Mouse (Mus musculus) C2C12 (cell line): ENCODE measurements around the gene Utrn. TPM values are rescaled to one million over a fixed set of nuclear protein-coding genes. Genes with fewer than 3 reads are reported as not detected.

Experiments
- H3K27me3 ChIP-seq: one replicate; pipeline ENCODE4 v1.6.1; 2011; ENCODE audit not compliant: control insufficient read depth, insufficient read depth, insufficient read length
- H3K36me3 ChIP-seq: one replicate; pipeline ENCODE4 v1.6.1; 2011; ENCODE audit not compliant: control insufficient read depth, insufficient read depth
- H3K4me3 ChIP-seq: one replicate; pipeline ENCODE4 v1.5.1; 2011; ENCODE audit warnings: mild to moderate bottlenecking, control low read depth; ENCODE audit not compliant: poor library complexity, insufficient read depth, severe bottlenecking
- H3K79me2 ChIP-seq: one replicate; pipeline ENCODE4 v1.6.1; 2011; ENCODE audit not compliant: control insufficient read depth, insufficient read depth
- H3K79me3 ChIP-seq: one replicate; pipeline ENCODE4 v1.6.1; 2011; ENCODE audit warnings: low read depth, control low read depth
- H3ac ChIP-seq: one replicate; pipeline ENCODE3; 2011; ENCODE audit warnings: low read depth; ENCODE audit not compliant: control insufficient read depth, insufficient read length
- CEBPB ChIP-seq: IDR thresholded peaks from one replicate; pipeline ENCODE4 v1.6.1; 2011; ENCODE audit warnings: low read depth, mild to moderate bottlenecking, control low read depth, moderate library complexity
- CTCF ChIP-seq: IDR thresholded peaks from one replicate; pipeline ENCODE4 v1.5.1; 2011; ENCODE audit not compliant: control insufficient read depth, insufficient read depth, insufficient read length
- FOSL1 ChIP-seq: IDR thresholded peaks from one replicate; pipeline ENCODE4 v1.8.0; 2011; ENCODE audit warnings: mild to moderate bottlenecking, low read length; ENCODE audit not compliant: poor library complexity, insufficient read depth, severe bottlenecking
- MAX ChIP-seq: IDR thresholded peaks from one replicate; pipeline ENCODE4 v1.6.1; 2011; ENCODE audit warnings: mild to moderate bottlenecking, control low read depth
- MYOD1 ChIP-seq: IDR thresholded peaks from one replicate; pipeline ENCODE4 v1.6.1; 2011; ENCODE audit warnings: low read depth; ENCODE audit not compliant: control insufficient read depth, insufficient read length
- MYOG ChIP-seq: IDR thresholded peaks from one replicate; pipeline ENCODE4 v1.6.1; 2011; ENCODE audit not compliant: control insufficient read depth, insufficient read length; ENCODE audit errors: extremely low read depth
- USF1 ChIP-seq: IDR thresholded peaks from one replicate; pipeline ENCODE4 v1.6.1; 2011; ENCODE audit warnings: low read depth, mild to moderate bottlenecking, control low read depth, moderate library complexity
- polyA plus RNA-seq: library from polyadenylated mRNA; unstranded; fragments of >200 nt; fragmentation: generic; extraction: Trizol; gene quantifications from one replicate; pipeline ENCODE4 v1.2.1, GENCODE M21; 2012; ENCODE audit warnings: missing spikeins

The Utrn gene
- polyA plus RNA-seq, 1 experiment = 10.5 TPM

DNA sequence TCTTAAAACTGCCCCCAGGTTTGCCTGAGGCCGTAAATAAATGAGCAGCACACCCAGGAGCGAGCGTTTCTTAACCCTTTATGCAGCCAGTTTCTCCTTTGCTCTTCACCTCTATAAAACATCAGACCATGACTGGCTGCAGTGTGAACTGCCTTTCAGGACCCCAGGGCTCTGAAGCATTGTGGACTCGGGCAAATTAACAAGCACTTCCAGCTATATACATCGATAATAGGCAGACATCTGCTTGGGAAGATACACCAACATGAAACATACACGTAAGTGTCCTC, 110.5 kb downstream of the Utrn start:
- H3K27me3 ChIP-seq = no peaks in the 10 kb centered on the region
- H3K79me3 ChIP-seq = peaks cover 4% of the 10 kb centered on the region
- H3K36me3 ChIP-seq = peaks cover 12% of the 10 kb centered on the region
- TF ChIP-seq CEBPB = no peak
- TF ChIP-seq USF1 = no peak
- no peak for TF ChIP-seq FOSL1
- TF ChIP-seq MYOG = no peak
- TF ChIP-seq CTCF = no peak
- TF ChIP-seq MAX = no peak
- TF ChIP-seq MYOD1 = no peak
- H3K79me2 ChIP-seq = peaks cover 36% of the 10 kb centered on the region
- no peak overlapping the region for H3K4me3 ChIP-seq
- no peak overlapping the region for H3ac ChIP-seq

DNA sequence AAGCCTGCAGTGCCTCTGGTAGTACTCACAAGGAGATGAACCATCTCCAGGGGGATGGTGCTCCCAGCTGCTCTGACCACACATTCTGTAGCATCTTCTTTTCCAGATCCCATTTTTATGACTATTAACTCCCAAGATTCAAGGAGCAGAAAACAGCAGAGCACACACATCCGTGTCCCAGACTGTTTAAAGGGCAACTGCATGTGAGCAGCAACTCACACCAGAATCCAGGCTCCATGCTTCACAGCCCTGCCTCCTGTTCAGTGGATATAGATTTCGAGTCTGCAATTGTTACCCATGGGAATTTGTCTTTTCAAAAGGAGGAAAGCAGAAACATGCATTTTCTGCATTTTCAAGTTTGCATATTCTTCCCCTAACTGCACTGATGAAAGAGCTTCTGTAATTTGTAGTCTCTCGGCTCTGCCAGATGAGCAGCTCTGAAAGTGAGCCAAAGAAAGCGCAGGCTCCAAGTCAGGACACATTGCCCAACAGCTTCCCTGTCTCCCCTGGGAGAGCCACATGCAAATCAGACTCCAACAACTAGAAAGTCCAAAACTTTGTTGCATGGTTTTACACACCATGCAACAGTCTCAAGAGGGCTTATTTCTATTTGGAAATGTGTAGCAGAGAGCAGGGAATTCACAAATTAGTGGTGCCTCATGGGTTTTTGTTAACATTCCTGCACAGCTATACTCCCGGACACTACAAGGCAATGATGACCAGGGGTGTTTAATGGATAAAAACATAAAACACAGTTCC, 111.0 kb downstream of the Utrn start:
- Histone ChIP-seq H3K27me3 (no peaks in the 10 kb centered on the region), H3K4me3 (no peak overlapping the region), H3K79me3 (peaks cover 4% of the 10 kb centered on the region), H3K79me2 (peaks cover 39% of the 10 kb centered on the region), H3K36me3 (peaks cover 7% of the 10 kb centered on the region), H3ac (no peak overlapping the region)
- TF ChIP-seq CTCF (no peak), CEBPB (peak; percentile 78)

DNA sequence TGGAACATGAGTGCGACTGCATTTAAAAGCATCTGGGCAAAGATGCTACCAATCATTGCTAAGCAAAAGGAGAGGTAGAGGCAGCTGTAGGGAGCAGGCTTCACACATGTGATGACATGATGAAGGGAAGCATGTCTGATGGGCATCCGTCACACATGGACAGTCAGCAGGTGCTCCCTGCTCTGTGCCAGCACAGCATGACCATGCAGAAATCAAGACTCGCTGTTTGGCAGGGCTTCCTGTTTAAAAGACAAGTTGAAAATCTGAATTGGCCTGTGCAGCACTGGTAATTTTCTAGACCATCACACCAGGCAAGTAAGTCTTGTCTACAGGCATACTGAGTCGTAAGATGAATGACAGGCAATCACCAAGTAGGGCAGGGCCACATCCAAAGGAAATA, 112.5 kb downstream of the Utrn start:
- Histone ChIP-seq H3ac (no peak overlapping the region), H3K36me3 (no peaks in the 10 kb centered on the region), H3K27me3 (no peaks in the 10 kb centered on the region), H3K4me3 (no peak overlapping the region), H3K79me2 (peaks cover 52% of the 10 kb centered on the region), H3K79me3 (peaks cover 4% of the 10 kb centered on the region)
- no peak for TF ChIP-seq MAX

DNA sequence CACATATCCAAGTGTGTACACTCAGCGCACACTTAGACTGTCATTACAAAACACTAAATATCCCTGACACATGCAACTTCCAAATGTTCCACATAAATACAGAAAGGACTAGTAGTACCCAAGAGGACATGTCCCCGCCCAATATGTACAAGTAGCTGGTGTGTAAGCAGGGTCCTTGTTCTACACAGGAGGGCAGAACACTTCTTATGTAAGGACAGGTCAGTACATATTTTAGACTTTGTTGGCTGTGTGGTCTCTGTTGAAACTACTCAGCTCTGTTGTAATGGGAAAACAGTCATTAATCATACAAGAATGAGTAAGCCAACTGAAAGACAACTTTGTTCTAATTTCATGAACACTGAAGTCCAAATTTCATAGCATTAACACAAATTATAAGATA, 114.3 kb downstream of the Utrn start:
- Histone ChIP-seq H3ac (no peak overlapping the region), H3K4me3 (no peak overlapping the region), H3K79me3 (peaks cover 6% of the 10 kb centered on the region), H3K36me3 (peaks cover 11% of the 10 kb centered on the region), H3K27me3 (no peaks in the 10 kb centered on the region), H3K79me2 (peaks cover 52% of the 10 kb centered on the region)
- TF ChIP-seq MYOD1 = no peak
- TF ChIP-seq CTCF = no peak
- TF ChIP-seq MAX = no peak
- no peak for TF ChIP-seq FOSL1
- TF ChIP-seq USF1 = no peak
- no peak for TF ChIP-seq CEBPB
- no peak for TF ChIP-seq MYOG

DNA sequence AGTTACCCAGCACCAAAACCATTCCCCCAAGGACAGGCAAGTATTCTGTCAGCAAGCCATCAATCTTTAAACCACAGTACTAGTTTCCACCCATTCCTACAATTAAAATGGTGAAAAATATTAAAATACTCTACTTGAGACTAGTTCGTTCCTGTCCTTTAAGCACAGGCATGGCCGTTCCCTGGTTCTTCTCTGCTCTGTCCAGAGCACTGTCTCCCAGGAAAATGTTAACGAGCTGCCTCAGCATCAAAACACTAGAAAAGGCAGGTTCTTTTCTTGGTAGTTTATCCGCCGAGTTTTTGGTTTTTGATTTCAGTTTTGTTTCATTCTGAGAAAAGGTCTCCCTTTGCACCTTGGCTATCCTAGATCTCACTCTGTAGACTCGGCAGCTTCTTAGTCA, 115.0 kb downstream of the Utrn start:
- TF ChIP-seq CTCF (no peak), MYOD1 (no peak), MYOG (no peak), FOSL1 (no peak)
- Histone ChIP-seq H3K79me3 (peaks cover 6% of the 10 kb centered on the region), H3K36me3 (peaks cover 18% of the 10 kb centered on the region), H3K79me2 (peaks cover 52% of the 10 kb centered on the region), H3ac (no peak overlapping the region), H3K27me3 (no peaks in the 10 kb centered on the region), H3K4me3 (no peak overlapping the region)

DNA sequence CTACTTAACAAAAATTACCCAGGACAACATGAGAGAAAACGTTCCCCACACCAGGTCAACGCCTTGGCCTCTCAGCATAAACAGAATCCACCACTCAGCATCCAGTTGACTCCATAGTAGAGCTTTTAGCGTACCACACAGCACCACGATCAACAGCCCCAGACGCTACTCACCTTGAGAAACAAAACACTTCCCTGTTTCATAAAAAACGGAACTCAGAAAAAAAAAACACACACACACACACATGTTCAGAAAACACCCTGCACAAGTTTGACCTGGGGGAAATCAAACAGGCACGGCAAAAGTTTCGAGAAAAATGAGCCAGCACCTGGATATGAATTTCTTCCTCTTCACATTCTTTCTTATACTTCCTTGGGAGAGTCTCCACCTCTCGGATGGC, 125.4 kb downstream of the Utrn start:
- Histone ChIP-seq H3K79me3 (no peaks in the 10 kb centered on the region), H3K79me2 (no peaks in the 10 kb centered on the region), H3K4me3 (no peak overlapping the region), H3K36me3 (peaks cover 80% of the 10 kb centered on the region), H3K27me3 (no peaks in the 10 kb centered on the region), H3ac (no peak overlapping the region)
- TF ChIP-seq CTCF (no peak), MAX (no peak), FOSL1 (no peak), CEBPB (no peak), MYOG (no peak), MYOD1 (no peak), USF1 (no peak)
